Mouse (Mus musculus) neural tube, embryonic 15.5 days (tissue): Measurements from ENCODE around the gene Morf4l2. TPM values are rescaled to one million over a fixed set of nuclear protein-coding genes. Genes with fewer than 3 reads are reported as not detected.
"Not testable (repeated sequence)": the region's sequence is repeated elsewhere in the genome, so short reads cannot be mapped to it uniquely, and the experiment has no call there.

Experiments
- ATAC-seq: fragments of 200-750 bp; cut with Nextera tagmentation; 2 replicates; pipeline ENCODE4 v1.8.0; 2017; ENCODE audit warnings: mild to moderate bottlenecking, moderate TSS enrichment, moderate library complexity; ENCODE audit not compliant: low FRiP score
- H3K27ac ChIP-seq: fragments of 300-500 bp; sonication (generic); replicated peaks from 2 replicates; pipeline ENCODE4 v1.5.1; 2015; ENCODE audit warnings: mild to moderate bottlenecking, inconsistent platforms
- H3K27me3 ChIP-seq: fragments of 300-500 bp; sonication (generic); replicated peaks from 2 replicates; pipeline ENCODE4 v1.6.1; 2015; ENCODE audit warnings: inconsistent platforms
- H3K36me3 ChIP-seq: fragments of 300-500 bp; sonication (generic); 2 replicates; pipeline ENCODE4 v1.6.1; 2015; ENCODE audit warnings: inconsistent platforms
- H3K4me1 ChIP-seq: fragments of 300-500 bp; sonication (generic); 2 replicates; pipeline ENCODE4 v1.6.1; 2015; ENCODE audit warnings: inconsistent platforms
- H3K4me2 ChIP-seq: fragments of 300-500 bp; sonication (generic); 2 replicates; pipeline ENCODE4 v1.6.1; 2015; ENCODE audit warnings: inconsistent platforms, mild to moderate bottlenecking, moderate library complexity
- H3K4me3 ChIP-seq: fragments of 300-500 bp; sonication (generic); replicated peaks from 2 replicates; pipeline ENCODE4 v1.5.1; 2015; ENCODE audit warnings: mild to moderate bottlenecking, inconsistent platforms
- H3K9ac ChIP-seq: fragments of 300-500 bp; sonication (generic); replicated peaks from 2 replicates; pipeline ENCODE4 v1.6.1; 2015; ENCODE audit warnings: mild to moderate bottlenecking, inconsistent platforms
- H3K9me3 ChIP-seq: fragments of 300-500 bp; sonication (generic); replicated peaks from 2 replicates; pipeline ENCODE4 v1.6.1; 2016; ENCODE audit warnings: inconsistent platforms
- WGBS: fragments of 180-500 bp; shearing (Covaris S2); methylation state at CpG from one replicate; pipeline ENCODE4 v1.1.7; 2015; ENCODE audit warnings: mixed read lengths; 5-methylcytosine and 5-hydroxymethylcytosine counted together
- polyA plus RNA-seq: library from polyadenylated mRNA; unstranded; fragments of >200 nt; fragmentation: Nextera tagmentation; extraction: Ambion mirVana; gene quantifications from 2 replicates; pipeline ENCODE4 v1.2.1, GENCODE M21; 2015

The Morf4l2 gene
- polyA plus RNA-seq, 1 experiment from 2014 or later = 511 TPM

DNA sequence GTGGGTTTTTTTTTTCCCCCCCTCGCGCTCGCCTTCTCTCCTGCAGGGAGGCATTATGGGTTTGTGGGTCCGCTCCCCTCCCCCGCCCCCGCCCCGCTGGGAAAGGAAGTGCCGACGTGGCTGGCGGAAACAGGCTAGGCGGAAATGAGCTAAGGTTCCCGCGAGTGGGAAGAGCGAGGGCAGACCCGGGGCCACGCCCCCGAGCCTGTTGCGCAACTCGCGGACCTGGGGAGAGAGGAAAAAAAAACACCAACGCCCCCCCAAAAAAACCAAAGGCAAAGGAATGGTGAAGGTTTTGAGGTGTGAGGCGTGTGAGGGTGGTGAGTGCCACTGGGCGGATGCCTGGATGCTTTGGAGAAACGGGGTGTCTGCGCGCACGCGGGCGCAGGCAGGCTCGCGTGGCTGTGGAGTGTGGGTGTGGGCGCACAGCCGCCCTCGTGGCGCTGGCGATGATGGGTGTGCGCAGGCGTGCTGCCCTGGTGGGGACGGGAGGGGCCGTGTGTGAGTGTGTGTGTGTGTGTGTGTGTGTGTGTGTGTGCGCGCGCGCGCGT is 1.8 kb downstream of the Morf4l2 start:
- 20% methylated on average over 46 of the region's 46 CpGs for WGBS

DNA sequence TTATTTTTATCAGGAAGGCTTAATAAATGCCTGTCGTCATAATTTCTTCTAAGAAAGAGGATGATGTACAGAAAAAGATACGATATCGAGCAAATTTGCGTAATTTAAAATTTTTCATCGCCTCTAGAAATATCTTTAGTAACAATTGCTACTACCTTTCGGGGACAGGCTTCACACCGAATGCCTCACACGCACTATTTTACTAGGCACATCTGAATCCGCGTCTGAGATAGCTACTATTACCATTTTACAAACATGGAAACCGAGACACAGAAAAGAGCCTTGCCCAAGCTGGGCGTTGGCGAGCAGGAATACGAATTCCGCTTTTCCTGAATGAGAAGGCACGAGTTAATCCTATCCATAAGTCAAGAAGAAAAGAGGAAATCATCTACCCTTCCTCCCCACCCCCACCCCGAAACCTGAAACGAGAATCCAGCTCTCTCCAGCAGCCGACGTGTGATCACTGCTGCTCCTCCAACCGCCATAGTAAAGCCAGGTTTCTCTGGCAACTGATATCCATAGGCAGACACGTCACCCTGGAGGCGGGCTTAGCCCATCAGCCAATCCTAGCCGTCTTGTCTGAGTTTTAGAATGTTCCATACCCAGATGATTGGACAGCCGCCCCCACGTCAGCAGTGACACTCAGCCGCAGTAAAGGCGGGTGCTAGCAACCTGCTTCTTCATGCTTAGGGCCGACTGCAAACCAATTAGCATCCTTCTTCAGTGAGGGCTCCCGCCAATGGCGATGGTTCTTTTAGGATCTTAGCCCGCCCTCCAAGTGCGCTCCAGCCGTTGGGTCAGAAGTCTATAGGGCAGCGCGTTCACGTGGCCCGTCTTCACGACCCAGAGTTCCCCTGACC is 2.5 kb downstream of the Morf4l2 start:
- Histone ChIP-seq H3K36me3 (no peaks in the 10 kb centered on the region), H3K4me1 (peaks cover 3% of the 10 kb centered on the region), H3K9ac (peak overlapping the region; percentile 57), H3K4me2 (peak overlapping the region; percentile 58), H3K27ac (peak overlapping the region; percentile 94), H3K4me3 (peak overlapping the region; percentile 53), H3K27me3 (no peaks in the 10 kb centered on the region), H3K9me3 (no peaks in the 10 kb centered on the region)
- ATAC-seq = peak; percentile 96
- 21% methylated on average over 39 of the region's 39 CpGs for WGBS

More for the DNA sequence above, 1.8 kb downstream of the Morf4l2 start:
- Histone ChIP-seq H3K4me3 (peak overlapping the region; percentile 53), H3K9ac (peak overlapping the region; percentile 46), H3K27ac (peak overlapping the region; percentile 94), H3K36me3 (no peaks in the 10 kb centered on the region), H3K27me3 (no peaks in the 10 kb centered on the region), H3K9me3 (no peaks in the 10 kb centered on the region), H3K4me1 (peaks cover 3% of the 10 kb centered on the region), H3K4me2 (peak overlapping the region; percentile 58)
- ATAC-seq = peak; percentile 89

DNA sequence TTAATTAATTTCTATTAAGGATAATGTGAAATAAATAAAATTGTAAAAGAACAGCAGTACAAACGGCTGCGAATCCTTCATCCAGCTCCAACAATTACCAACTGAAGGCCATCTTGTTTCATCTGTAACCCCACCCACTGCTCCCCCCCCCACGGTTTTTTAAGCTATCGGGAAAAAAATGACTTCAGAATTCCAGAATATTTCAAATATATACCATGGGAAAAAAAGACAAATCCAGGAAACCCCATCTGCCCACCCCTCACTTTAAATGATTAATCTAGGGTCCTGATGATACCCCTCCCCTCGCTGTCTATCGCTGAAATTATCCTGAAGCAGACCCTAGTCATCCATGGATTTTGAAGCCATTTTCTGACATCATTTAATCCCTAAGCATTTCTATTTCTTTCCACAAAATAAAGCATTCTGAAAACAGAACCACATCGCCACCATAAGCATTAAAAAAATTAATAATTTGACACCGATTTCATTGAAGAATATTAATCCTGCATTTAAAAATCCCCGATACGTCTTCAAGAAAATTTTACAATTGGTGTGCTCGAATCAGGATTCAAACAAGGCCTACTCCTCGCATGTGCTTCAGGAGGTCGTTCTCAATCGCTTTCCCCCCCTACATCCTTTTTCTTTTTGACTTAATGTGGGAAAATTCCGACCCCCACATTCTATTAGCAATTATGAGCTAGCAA is 3.3 kb downstream of the Morf4l2 start:
- H3K36me3 ChIP-seq = no peaks in the 10 kb centered on the region
- H3K4me1 ChIP-seq = peaks cover 3% of the 10 kb centered on the region
- H3K9me3 ChIP-seq = no peaks in the 10 kb centered on the region
- peak overlapping the region; percentile 57 for H3K9ac ChIP-seq
- 24% methylated on average over 15 of the region's 15 CpGs for WGBS
- H3K27me3 ChIP-seq = no peaks in the 10 kb centered on the region
- ATAC-seq = no peak
- peak overlapping the region; percentile 84 for H3K27ac ChIP-seq
- H3K4me2 ChIP-seq = peak overlapping the region; percentile 56
- peak overlapping the region; percentile 53 for H3K4me3 ChIP-seq

DNA sequence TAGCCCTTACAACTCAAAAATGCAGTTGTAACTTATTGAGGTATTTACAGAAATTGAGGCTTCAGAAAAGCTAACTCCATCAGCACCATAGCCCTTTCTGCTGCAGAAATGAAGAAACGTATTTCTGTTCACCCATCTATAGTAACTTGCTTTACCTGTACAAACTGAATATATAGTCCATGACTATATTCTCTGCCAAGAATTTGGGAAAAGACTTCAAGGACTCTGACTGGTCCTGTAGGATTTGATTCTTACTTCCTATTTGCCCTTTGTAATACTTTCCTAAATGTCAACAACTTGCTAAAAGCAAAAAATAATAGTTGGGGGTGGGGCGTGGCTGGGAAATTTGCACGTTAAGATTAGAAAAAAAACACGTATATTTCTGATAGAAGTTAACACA is 11.5 kb downstream of the Morf4l2 start:
- Histone ChIP-seq H3K27ac (no peak overlapping the region), H3K4me3 (no peak overlapping the region), H3K9me3 (no peaks in the 10 kb centered on the region), H3K4me2 (no peak overlapping the region), H3K4me1 (no peaks in the 10 kb centered on the region), H3K27me3 (no peaks in the 10 kb centered on the region), H3K9ac (no peak overlapping the region), H3K36me3 (no peaks in the 10 kb centered on the region)
- ATAC-seq = no peak
- 87% methylated on average over 4 of the region's 4 CpGs for WGBS

DNA sequence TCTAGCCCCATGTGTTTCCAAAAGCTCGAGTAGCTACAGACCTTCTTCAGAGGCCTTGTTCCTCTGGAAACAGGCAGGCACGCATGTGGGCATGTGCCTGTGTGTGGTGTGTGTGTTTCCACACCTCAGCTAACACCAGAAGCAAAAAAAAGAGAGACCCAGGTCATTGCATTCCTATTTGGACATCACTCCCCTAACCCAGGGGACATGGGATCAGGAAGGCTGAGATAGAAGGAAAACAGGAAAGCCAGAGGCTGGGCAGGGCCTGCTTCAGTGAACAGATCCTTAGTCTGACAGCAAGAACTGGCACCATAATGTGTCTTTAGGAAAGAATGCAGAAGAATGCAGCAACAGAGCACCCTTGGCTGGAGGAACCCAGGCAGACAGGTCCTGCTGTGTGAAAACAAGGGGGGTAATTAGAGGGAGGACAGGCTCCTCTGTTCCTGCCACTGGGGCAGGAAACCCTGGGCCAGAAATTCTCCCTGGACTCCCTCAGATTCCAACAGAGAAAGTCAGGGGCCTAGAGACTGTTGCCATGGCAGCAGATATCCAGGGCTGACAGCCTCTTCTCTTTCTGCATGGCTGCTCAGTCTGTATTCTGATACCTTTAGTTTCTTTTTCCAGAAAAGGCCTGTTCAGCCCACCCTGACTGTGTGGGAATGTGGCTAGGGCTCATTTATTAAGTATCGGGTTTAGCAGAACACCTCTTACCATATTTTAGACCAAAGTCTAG is 28.6 kb downstream of the Morf4l2 start:
- H3K36me3 ChIP-seq, H3K27me3 ChIP-seq, H3K4me3 ChIP-seq, H3K9ac ChIP-seq, H3K27ac ChIP-seq, H3K4me1 ChIP-seq, H3K4me2 ChIP-seq, H3K9me3 ChIP-seq: not testable (repeated sequence)
- ATAC-seq = peak; percentile 91
- WGBS = 40% methylated on average over 3 of the region's 3 CpGs

GRCm38 (mm10) chrX:136708782-136709181 is 34.7 kb downstream of the Morf4l2 start:
- H3K27me3 ChIP-seq = no peaks in the 10 kb centered on the region
- H3K4me1 ChIP-seq = no peaks in the 10 kb centered on the region; the same call in 1 of the 2 replicates
- WGBS = 34% methylated on average over 14 of the region's 14 CpGs
- no peaks in the 10 kb centered on the region for H3K36me3 ChIP-seq
- H3K27ac ChIP-seq = peak overlapping the region; percentile 90
- H3K9me3 ChIP-seq = no peaks in the 10 kb centered on the region
- H3K4me3 ChIP-seq = peak overlapping the region; percentile 46
- peak; percentile 15; the same call in 1 of the 2 replicates for ATAC-seq
- peak overlapping the region; percentile 60 for H3K4me2 ChIP-seq
- H3K9ac ChIP-seq = peak overlapping the region; percentile 54

DNA sequence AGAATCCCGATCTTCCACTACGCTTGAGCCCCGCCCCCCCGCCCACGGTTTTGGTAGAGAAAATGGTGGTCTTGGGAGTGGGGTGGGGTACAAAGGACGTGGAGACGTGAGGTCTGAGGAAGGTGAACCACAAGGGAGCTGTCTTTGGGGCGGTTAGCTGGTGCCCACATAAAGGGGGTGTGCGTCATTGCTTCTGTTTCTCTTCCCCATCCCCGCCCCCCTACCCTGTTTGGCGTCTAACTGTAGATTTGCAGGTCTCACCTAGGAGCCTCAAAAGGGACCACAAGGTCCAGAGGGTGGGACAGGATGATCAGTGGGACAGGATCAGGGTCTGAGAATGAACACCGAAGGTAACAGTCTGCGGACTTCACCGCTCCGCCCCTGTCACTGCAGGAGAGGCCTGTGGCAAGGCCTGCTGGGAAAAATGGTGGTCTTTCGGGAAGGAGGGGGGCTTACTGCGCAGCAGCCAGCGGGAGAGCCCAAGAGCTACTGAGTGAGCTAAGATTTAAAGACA is 35.3 kb downstream of the Morf4l2 start:
- Histone ChIP-seq H3K27me3 (no peaks in the 10 kb centered on the region), H3K27ac (peak overlapping the region; percentile 90), H3K9ac (peak overlapping the region; percentile 54), H3K4me3 (peak overlapping the region; percentile 46), H3K36me3 (no peaks in the 10 kb centered on the region), H3K4me2 (peak overlapping the region; percentile 60), H3K9me3 (no peaks in the 10 kb centered on the region), H3K4me1 (no peaks in the 10 kb centered on the region; the same call in 1 of the 2 replicates)
- WGBS = 15% methylated on average over 18 of the region's 18 CpGs
- peak; percentile 93 for ATAC-seq

DNA sequence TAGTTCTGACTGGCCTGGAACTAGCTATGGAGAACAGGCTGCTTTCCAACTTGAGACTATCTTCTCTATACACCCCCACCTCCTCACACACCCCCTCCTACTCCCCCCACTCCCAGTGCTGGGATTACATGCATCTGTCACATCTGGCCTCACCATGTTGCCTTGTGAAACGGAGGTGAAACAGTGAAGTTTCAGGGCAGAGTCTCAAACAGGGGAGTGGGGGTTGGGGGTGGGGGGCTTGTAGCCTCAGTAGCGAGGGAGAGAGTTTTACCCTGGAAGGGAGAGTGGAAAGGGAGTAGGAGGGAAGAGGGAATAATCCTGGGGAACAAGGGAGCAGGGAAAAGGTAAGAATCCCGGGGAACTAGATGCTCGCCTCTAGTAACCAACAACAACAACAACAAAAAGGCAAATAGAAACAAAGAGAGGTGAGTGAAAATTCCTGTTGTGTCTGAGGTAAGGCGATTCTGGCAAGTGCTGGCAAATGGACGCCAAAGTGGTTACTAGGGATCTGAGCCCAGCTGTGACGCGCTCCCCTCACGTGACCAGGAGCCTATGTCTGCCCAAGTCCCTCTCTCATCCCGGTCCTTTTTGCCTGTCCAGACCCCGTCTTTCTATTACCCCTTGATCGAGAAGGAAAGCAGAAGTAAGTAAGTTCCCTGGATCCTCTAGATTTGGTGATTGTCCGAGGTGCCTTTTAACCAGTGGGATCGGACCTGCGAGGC is 35.9 kb downstream of the Morf4l2 start, which contains the start of gene Tceal1:
Tceal1 (plus strand) TSS at position 537 of the 722 bp plus-strand sequence.
- WGBS = 27% methylated on average over 15 of the region's 15 CpGs
- H3K36me3 ChIP-seq = no peaks in the 10 kb centered on the region
- H3K4me2 ChIP-seq = peak within 1 kb of the TSS; percentile 60
- peak; percentile 98 for ATAC-seq
- H3K9me3 ChIP-seq = no peaks in the 10 kb centered on the region
- no peaks in the 10 kb centered on the region; the same call in 1 of the 2 replicates for H3K4me1 ChIP-seq
- H3K27ac ChIP-seq = peak within 1 kb of the TSS; percentile 90
- H3K4me3 ChIP-seq = peak within 1 kb of the TSS; percentile 46
- H3K27me3 ChIP-seq = no peaks in the 10 kb centered on the region
- peak within 1 kb of the TSS; percentile 54 for H3K9ac ChIP-seq

- Histone ChIP-seq H3K4me2 (no peak overlapping the region), H3K27ac (no peak overlapping the region), H3K9ac (no peak overlapping the region), H3K36me3 (no peaks in the 10 kb centered on the region), H3K27me3 (no peaks in the 10 kb centered on the region), H3K9me3 (no peaks in the 10 kb centered on the region), H3K4me3 (no peak overlapping the region), H3K4me1 (no peaks in the 10 kb centered on the region)
- no peak for ATAC-seq
- WGBS = 86% methylated on average over 5 of the region's 5 CpGs
Observed at GRCm38 (mm10) chrX:136693196-136693595, 50.3 kb downstream of the Morf4l2 start.

- Histone ChIP-seq H3K27ac (no peak overlapping the region), H3K9ac (no peak overlapping the region), H3K4me3 (no peak overlapping the region), H3K4me1 (no peaks in the 10 kb centered on the region), H3K9me3 (no peaks in the 10 kb centered on the region), H3K36me3 (no peaks in the 10 kb centered on the region), H3K4me2 (no peak overlapping the region), H3K27me3 (no peaks in the 10 kb centered on the region)
- 62% methylated on average over 4 of the region's 4 CpGs for WGBS
- no peak for ATAC-seq
Observed at GRCm38 (mm10) chrX:136692294-136692675, 51.2 kb downstream of the Morf4l2 start.
